Mouse (Mus musculus) limb, embryonic 13.5 days (tissue): ENCODE data around the gene Ak6. TPM values are rescaled to one million over a fixed set of nuclear protein-coding genes. Genes with fewer than 3 reads are reported as not detected.
A peak's percentile ranks its signal among the peaks of the same experiment; 100 is the strongest.

Experiments used
- ATAC-seq: fragments of 200-750 bp; cut with Nextera tagmentation; 2 replicates; pipeline ENCODE4 v1.8.0; 2017; ENCODE audit warnings: low read depth, moderate number of reproducible peaks, moderate TSS enrichment; ENCODE audit not compliant: low FRiP score
- H3K27ac ChIP-seq: fragments of 300-500 bp; sonication (generic); 2 replicates; pipeline ENCODE4 v1.5.1; 2015; ENCODE audit warnings: inconsistent platforms, mild to moderate bottlenecking, moderate library complexity
- H3K27me3 ChIP-seq: fragments of 300-500 bp; sonication (generic); 2 replicates; pipeline ENCODE4 v1.6.1; 2015; ENCODE audit warnings: mild to moderate bottlenecking, inconsistent platforms
- H3K36me3 ChIP-seq: fragments of 300-500 bp; sonication (generic); 2 replicates; pipeline ENCODE4 v1.6.1; 2015; ENCODE audit warnings: inconsistent platforms, mild to moderate bottlenecking, moderate library complexity
- H3K4me1 ChIP-seq: fragments of 300-500 bp; sonication (generic); 2 replicates; pipeline ENCODE4 v1.6.1; 2015; ENCODE audit warnings: inconsistent platforms
- H3K4me2 ChIP-seq: fragments of 300-500 bp; sonication (generic); replicated peaks from 2 replicates; pipeline ENCODE4 v1.6.1; 2015; ENCODE audit warnings: inconsistent platforms, mild to moderate bottlenecking, moderate library complexity
- H3K4me3 ChIP-seq: fragments of 300-500 bp; sonication (generic); 2 replicates; pipeline ENCODE4 v1.5.1; 2015; ENCODE audit warnings: moderate library complexity, mild to moderate bottlenecking, inconsistent platforms
- H3K9ac ChIP-seq: fragments of 300-500 bp; sonication (generic); 2 replicates; pipeline ENCODE4 v1.6.1; 2015; ENCODE audit warnings: mild to moderate bottlenecking, inconsistent platforms
- H3K9me3 ChIP-seq: fragments of 300-500 bp; sonication (generic); 2 replicates; pipeline ENCODE4 v1.6.1; 2016; ENCODE audit warnings: inconsistent platforms
- WGBS: fragments of 180-500 bp; shearing (Covaris S2); methylation state at CpG from one replicate; pipeline ENCODE4 v1.1.7; 2015; 5-methylcytosine and 5-hydroxymethylcytosine counted together
- polyA plus RNA-seq: library from polyadenylated mRNA; unstranded; fragments of >200 nt; fragmentation: Nextera tagmentation; extraction: Ambion mirVana; gene quantifications from 2 replicates; pipeline ENCODE4 v1.2.1, GENCODE M21; 2015

Ak6 gene
- polyA plus RNA-seq: 282 and 298 TPM in 2 replicates

- WGBS: under 1% methylated on average over 51 of the region's 73 CpGs
- Histone ChIP-seq H3K27ac (peak within 1 kb of the TSS; percentile 86), H3K4me3 (peak within 1 kb of the TSS; percentile 96), H3K36me3 (peaks cover 25% of the 10 kb centered on the region), H3K9ac (peak within 1 kb of the TSS; percentile 91), H3K27me3 (no peaks in the 10 kb centered on the region), H3K4me1 (peaks cover 8% of the 10 kb centered on the region), H3K9me3 (no peaks in the 10 kb centered on the region), H3K4me2 (peak within 1 kb of the TSS; percentile 93)
- peak; percentile 98 for ATAC-seq
Measured at GRCm38 (mm10) chr13:100650550-100651438, at the start of gene Ak6, which contains the start of gene Rad17. TSS of gene Ak6 (plus strand) at chr13:100650979. TSS of gene Rad17 (minus strand) at chr13:100651051.

GRCm38 (mm10) chr13:100601034-100601433 is 49.7 kb upstream of the Ak6 start:
- H3K4me1 ChIP-seq: peaks cover 7% of the 10 kb centered on the region
- no peak overlapping the region for H3K4me3 ChIP-seq
- no peak for ATAC-seq
- no peak overlapping the region for H3K9ac ChIP-seq
- 66% methylated on average over 8 of the region's 8 CpGs for WGBS
- no peaks in the 10 kb centered on the region for H3K27me3 ChIP-seq
- H3K9me3 ChIP-seq: no peaks in the 10 kb centered on the region
- no peak overlapping the region for H3K27ac ChIP-seq
- H3K4me2 ChIP-seq: no peak overlapping the region
- H3K36me3 ChIP-seq: no peaks in the 10 kb centered on the region

- ATAC-seq: no peak
- 73% methylated on average over 5 of the region's 5 CpGs for WGBS
- H3K27ac ChIP-seq: no peak overlapping the region
- H3K9me3 ChIP-seq: no peaks in the 10 kb centered on the region
- no peaks in the 10 kb centered on the region for H3K27me3 ChIP-seq
- no peaks in the 10 kb centered on the region for H3K36me3 ChIP-seq
- no peaks in the 10 kb centered on the region for H3K4me1 ChIP-seq
- no peak overlapping the region for H3K4me2 ChIP-seq
- H3K4me3 ChIP-seq: no peak overlapping the region
- H3K9ac ChIP-seq: no peak overlapping the region
Measured at GRCm38 (mm10) chr13:100602239-100602902, 48.4 kb upstream of the Ak6 start.

- 90% methylated on average over 10 of the region's 10 CpGs for WGBS
- ATAC-seq: no peak
- H3K9ac ChIP-seq: no peak overlapping the region
Measured at GRCm38 (mm10) chr13:100603031-100603737, 47.6 kb upstream of the Ak6 start.

GRCm38 (mm10) chr13:100603738-100604095 is 47.1 kb upstream of the Ak6 start:
- H3K4me2 ChIP-seq: no peak overlapping the region
- H3K27me3 ChIP-seq: no peaks in the 10 kb centered on the region
- no peak for ATAC-seq
- H3K27ac ChIP-seq: no peak overlapping the region
- H3K36me3 ChIP-seq: no peaks in the 10 kb centered on the region
- 85% methylated on average over 11 of the region's 11 CpGs for WGBS
- no peak overlapping the region for H3K4me3 ChIP-seq
- peaks cover 6% of the 10 kb centered on the region; the same call in 1 of the 2 replicates for H3K9me3 ChIP-seq
- H3K4me1 ChIP-seq: no peaks in the 10 kb centered on the region
- no peak overlapping the region for H3K9ac ChIP-seq

More at GRCm38 (mm10) chr13:100603031-100603737, 47.6 kb upstream of the Ak6 start:
- H3K4me3 ChIP-seq: no peak overlapping the region
- H3K36me3 ChIP-seq: no peaks in the 10 kb centered on the region
- no peaks in the 10 kb centered on the region for H3K27me3 ChIP-seq
- H3K4me2 ChIP-seq: no peak overlapping the region
- no peak overlapping the region for H3K27ac ChIP-seq
- H3K9me3 ChIP-seq: peaks cover 6% of the 10 kb centered on the region; the same call in 1 of the 2 replicates
- no peaks in the 10 kb centered on the region for H3K4me1 ChIP-seq

- no peak overlapping the region for H3K4me3 ChIP-seq
- H3K4me1 ChIP-seq: no peaks in the 10 kb centered on the region
- H3K27ac ChIP-seq: no peak overlapping the region
- H3K9me3 ChIP-seq: peaks cover 6% of the 10 kb centered on the region; the same call in 1 of the 2 replicates
- no peak for ATAC-seq
- H3K4me2 ChIP-seq: no peak overlapping the region
- no peak overlapping the region for H3K9ac ChIP-seq
- H3K27me3 ChIP-seq: no peaks in the 10 kb centered on the region
- no peaks in the 10 kb centered on the region for H3K36me3 ChIP-seq
- 66% methylated on average over 1 of the region's 1 CpGs for WGBS
Measured at GRCm38 (mm10) chr13:100605845-100606244, 44.9 kb upstream of the Ak6 start.

- Histone ChIP-seq H3K4me3 (no peak overlapping the region), H3K27me3 (no peaks in the 10 kb centered on the region), H3K9ac (no peak overlapping the region), H3K4me2 (no peak overlapping the region), H3K36me3 (peaks cover 6% of the 10 kb centered on the region; the same call in 1 of the 2 replicates), H3K27ac (no peak overlapping the region), H3K9me3 (peaks cover 6% of the 10 kb centered on the region; the same call in 1 of the 2 replicates), H3K4me1 (no peaks in the 10 kb centered on the region)
- no peak for ATAC-seq
- WGBS: 85% methylated on average over 8 of the region's 8 CpGs
Measured at GRCm38 (mm10) chr13:100607756-100608155, 43.0 kb upstream of the Ak6 start.

GRCm38 (mm10) chr13:100611266-100611665 is 39.5 kb upstream of the Ak6 start:
- H3K4me3 ChIP-seq: no peak overlapping the region
- ATAC-seq: no peak
- H3K9me3 ChIP-seq: peaks cover 6% of the 10 kb centered on the region; the same call in 1 of the 2 replicates
- H3K9ac ChIP-seq: no peak overlapping the region
- peaks cover 2% of the 10 kb centered on the region; the same call in 1 of the 2 replicates for H3K4me1 ChIP-seq
- peaks cover 8% of the 10 kb centered on the region for H3K27me3 ChIP-seq
- peaks cover 6% of the 10 kb centered on the region; the same call in 1 of the 2 replicates for H3K36me3 ChIP-seq
- H3K4me2 ChIP-seq: no peak overlapping the region
- WGBS: 93% methylated on average over 13 of the region's 13 CpGs
- no peak overlapping the region for H3K27ac ChIP-seq

GRCm38 (mm10) chr13:100612251-100612650 is 38.5 kb upstream of the Ak6 start:
- WGBS: 96% methylated on average over 10 of the region's 10 CpGs
- Histone ChIP-seq H3K27ac (no peak overlapping the region), H3K4me1 (peaks cover 9% of the 10 kb centered on the region), H3K36me3 (peaks cover 6% of the 10 kb centered on the region), H3K4me2 (no peak overlapping the region), H3K4me3 (no peak overlapping the region), H3K9ac (no peak overlapping the region), H3K9me3 (peaks cover 6% of the 10 kb centered on the region; the same call in 1 of the 2 replicates), H3K27me3 (peaks cover 17% of the 10 kb centered on the region)
- ATAC-seq: no peak

- ATAC-seq: no peak
- H3K27ac ChIP-seq: no peak overlapping the region
- H3K4me1 ChIP-seq: peaks cover 9% of the 10 kb centered on the region
- no peak overlapping the region for H3K9ac ChIP-seq
- H3K36me3 ChIP-seq: peaks cover 12% of the 10 kb centered on the region
- no peak overlapping the region for H3K4me2 ChIP-seq
- H3K9me3 ChIP-seq: peaks cover under 1% of the 10 kb centered on the region; the same call in 1 of the 2 replicates
- 48% methylated on average over 2 of the region's 2 CpGs for WGBS
- H3K27me3 ChIP-seq: peaks cover 23% of the 10 kb centered on the region
- H3K4me3 ChIP-seq: no peak overlapping the region
Measured at GRCm38 (mm10) chr13:100612903-100613302, 37.9 kb upstream of the Ak6 start.

- Histone ChIP-seq H3K4me2 (peak within 1 kb of the TSS; percentile 93), H3K27me3 (peaks cover 23% of the 10 kb centered on the region), H3K9ac (peak within 1 kb of the TSS; percentile 67), H3K27ac (no peak within 1 kb of the TSS), H3K36me3 (peaks cover 37% of the 10 kb centered on the region), H3K4me1 (peaks cover 9% of the 10 kb centered on the region), H3K4me3 (peak within 1 kb of the TSS; percentile 59), H3K9me3 (no peaks in the 10 kb centered on the region)
- ATAC-seq: peak; percentile 52; the same call in 1 of the 2 replicates
- 2% methylated on average over 59 of the region's 77 CpGs for WGBS
Measured at GRCm38 (mm10) chr13:100616181-100617087, 34.3 kb upstream of the Ak6 start, which contains the start of gene Marveld2. TSS of gene Marveld2 (minus strand) at chr13:100616971.
